Mouse (Mus musculus) small intestine, adult 2 months (tissue): ENCODE measurements around the gene Atp8a2.

ENCODE experiments used
- CTCF ChIP-seq: fragments of 200-500 bp; IDR thresholded peaks from 2 replicates; pipeline ENCODE4 v1.5.1; 2012; ENCODE audit warnings: low read depth, mild to moderate bottlenecking, control low read depth, inconsistent platforms, low read length, moderate library complexity, mixed read lengths; ENCODE audit not compliant: insufficient replicate concordance, insufficient read length; ENCODE audit errors: extremely low read depth
- POLR2A ChIP-seq: fragments of 200-500 bp; IDR thresholded peaks from 2 replicates; pipeline ENCODE4 v1.6.1; 2012; ENCODE audit warnings: low read depth, mild to moderate bottlenecking, control low read depth, inconsistent platforms, low read length, moderate library complexity

DNA sequence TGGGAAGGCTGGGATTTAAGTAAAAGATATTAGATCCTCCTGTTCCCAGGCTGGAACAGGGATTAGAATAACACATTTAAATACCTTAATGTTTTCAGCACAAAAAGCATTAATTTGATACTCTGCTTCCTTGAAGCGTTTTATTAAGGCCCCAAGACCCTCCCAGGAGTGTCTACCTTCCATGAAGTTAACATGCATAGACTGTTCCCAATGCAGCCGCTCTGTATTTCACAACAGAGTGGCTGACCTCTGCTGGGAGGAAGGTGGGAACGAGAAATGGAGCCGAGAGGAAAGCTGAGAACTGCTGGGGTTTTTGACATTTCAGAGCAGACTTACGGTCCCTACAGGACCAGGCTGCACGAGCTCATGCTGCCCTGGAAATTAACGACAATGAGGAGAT lies 328.6 kb downstream of the Atp8a2 start:
- TF ChIP-seq CTCF = no peak
- no peak for TF ChIP-seq POLR2A
